Mouse (Mus musculus) urinary bladder, adult 2 months (tissue): ENCODE data around the gene Safb2. TPM values are rescaled to one million over a fixed set of nuclear protein-coding genes. Genes with fewer than 3 reads are reported as not detected.

ENCODE experiments used
- DNase-seq: peaks from one replicate; pipeline ENCODE4 v3.0.0; 2022; ENCODE audit warnings: low spot score
- polyA plus RNA-seq: library from polyadenylated mRNA; depleted of rRNA; stranded (reverse); fragments of >200 nt; gene quantifications from 2 replicates; pipeline ENCODE4 v1.2.3, GENCODE M21; 2012

Safb2 gene
- polyA plus RNA-seq, 1 experiment: 38.5 TPM

DNA sequence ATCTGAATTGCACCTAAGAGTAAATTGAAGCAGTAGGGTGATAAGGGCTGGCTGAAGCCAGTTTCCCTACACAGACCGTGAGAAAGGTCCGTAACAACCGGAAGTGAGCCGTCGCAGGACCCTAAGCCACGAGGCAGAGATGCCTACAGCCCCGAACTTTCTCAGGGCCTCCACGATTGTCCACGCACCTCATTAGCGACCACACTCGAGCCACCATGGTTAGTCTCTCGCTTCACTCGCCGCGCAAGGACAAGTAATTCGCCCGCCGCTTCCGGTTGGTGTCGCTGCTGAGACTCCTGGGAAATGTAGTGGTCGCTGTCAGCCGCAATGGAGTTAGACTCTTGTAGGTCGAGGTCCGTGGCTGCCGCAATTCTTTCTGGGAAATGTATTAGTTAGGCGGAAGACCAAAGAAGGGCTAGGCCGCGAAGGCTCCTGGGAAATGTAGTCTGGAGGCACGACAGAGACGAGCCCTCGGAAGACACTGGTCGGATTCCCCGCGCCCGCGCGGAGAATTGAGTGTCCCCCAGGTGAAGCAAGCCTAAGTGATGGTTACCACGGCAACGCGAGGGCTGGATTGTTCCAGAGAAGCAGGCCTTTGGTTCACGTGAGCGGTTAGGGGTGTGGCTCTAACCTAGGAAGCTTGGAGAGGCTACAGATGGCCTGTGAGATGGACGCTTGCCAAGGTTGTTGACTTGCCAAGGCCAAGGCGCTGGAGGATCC, 25.2 kb upstream of the Safb2 start, which contains the start of gene 2410015M20Rik:
2410015M20Rik (minus strand) TSS at position 320 of the 720 bp plus-strand sequence.
- peak; percentile 86 for DNase-seq

DNA sequence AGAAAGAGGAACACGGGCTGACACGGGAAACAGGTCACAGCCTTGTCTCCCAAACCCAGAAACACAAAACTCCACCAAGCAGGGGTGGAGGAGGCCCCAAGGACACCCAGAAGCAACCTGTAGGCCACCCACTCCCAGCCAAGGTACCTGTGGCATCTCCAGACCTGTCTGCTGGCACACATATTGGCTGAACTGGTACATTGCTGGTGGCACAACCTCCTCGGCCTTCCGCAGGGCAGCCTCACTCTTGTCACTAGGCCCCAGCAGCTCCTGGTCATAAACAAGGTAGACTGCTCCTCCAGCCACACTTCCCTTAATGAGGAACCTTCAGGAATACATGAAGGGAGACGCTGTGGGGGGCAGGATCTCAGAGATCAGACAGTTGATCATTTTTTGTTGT, 24.3 kb upstream of the Safb2 start:
- DNase-seq: no peak

DNA sequence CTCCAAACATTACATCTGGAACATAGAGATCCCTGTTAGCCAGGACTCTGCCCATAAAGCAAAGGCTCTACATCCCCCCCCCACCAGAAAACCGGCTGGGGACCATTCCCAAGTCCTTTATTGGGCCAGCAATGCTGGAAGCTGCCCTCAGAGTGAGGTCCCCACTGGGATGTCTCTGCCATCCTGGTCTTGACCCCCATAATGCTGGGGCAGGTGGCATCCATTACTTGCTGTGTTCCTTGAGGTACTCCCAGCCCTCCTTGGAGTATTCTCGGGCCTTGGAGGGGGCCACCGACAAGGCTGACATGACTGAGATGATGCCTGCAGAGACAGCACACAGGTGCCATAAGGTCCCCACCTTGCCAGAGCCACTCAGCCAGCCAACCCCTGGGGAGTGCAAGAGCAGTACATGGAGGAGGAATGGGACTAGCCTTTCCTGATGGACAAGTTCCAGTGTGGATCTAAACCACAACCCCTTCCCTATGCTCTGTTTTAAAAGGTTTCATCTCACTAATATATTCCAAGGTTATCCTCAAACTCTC, 23.2 kb upstream of the Safb2 start:
- DNase-seq: no peak

DNA sequence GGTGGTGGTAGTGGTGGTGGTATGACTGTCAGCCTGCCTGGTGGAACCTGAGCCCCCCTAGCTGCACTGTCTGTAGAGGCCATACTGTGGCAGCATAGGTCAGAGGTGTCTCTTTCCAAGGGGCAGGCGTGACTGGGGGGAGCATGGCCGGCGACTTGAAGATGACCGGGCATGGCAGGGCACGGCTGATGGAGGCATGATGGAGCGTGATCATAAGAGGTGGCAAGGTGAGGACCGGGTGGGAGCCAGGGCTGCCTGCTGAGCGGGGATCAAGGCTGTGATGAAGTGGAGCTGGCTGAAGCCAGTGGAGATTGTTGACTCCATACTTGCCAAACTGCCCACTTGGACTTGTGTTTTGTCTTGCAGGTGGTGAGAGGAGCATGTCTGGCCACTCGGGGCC, 21.0 kb upstream of the Safb2 start:
- no peak for DNase-seq

DNA sequence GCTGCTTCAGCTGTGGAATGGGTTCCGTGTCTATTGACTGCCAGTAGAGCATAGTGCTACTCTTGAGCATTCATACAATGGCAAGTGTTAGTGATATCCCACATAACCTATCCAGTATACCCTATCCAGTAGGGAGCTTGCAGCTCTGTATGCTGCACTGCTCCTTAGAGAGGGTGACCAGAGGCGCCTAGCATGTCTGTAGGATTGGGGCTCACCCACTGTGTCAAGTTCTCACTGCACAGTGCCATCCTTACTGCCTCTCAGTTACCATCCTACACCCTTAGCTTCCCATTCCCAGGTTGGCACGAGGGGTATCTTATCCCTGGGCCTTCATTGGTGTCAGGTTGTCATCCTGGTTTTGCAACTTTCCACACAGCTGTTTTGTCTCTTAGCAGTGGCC, 20.0 kb upstream of the Safb2 start:
- no peak for DNase-seq

DNA sequence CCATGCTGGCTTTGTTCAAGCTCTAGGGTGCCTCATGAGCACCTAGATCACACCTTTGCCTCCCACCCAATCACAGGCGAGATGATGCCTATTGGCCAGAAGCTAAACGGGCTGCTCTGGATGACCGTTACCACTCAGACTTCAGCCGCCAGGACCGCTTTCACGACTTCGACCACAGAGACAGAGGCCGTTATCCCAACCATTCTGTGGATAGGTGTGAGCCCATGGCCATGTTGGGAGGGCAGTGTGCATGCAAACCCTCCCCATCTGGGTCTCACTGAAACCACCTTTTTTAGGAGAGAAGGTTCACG, 19.6 kb upstream of the Safb2 start:
- DNase-seq: no peak

DNA sequence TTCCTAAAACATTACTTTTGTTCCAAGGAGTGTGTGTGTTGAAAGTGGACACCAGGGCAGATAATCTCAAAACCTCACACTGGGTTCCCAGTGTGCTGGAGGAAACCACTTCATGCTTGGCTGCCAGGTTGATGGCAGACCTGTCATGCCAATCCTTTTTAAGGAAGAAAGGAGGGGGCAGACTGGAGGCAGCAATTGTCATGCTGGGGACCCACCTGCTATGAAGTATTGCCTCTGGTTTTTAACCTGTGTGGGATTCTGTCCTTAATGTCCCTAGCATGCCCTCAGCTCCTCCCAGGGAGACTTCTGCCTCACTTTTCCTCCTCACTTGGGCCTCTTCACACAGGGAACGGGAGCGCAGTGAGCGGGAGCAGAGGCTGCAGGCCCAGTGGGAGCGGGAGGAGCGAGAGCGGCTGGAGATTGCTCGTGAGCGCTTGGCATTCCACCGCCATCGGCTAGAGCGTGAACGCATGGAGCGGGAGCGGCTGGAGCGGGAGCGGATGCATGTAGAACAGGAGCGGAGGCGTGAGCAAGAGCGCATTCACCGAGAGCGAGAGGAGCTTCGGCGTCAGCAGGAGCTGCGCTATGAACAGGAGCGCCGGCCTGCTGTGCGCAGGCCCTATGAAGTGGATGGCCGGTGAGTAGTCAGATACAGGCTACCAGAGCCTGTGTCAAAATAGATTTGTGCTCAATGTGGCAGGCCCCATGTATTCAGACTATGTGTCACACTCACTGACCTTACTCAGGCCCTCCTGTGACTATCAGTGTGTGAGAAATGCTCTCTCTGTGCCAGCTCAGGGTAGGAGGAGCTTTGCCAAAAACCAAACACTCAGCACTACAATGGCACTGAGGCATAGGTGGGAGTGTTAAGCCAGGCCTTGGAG, 19.0 kb upstream of the Safb2 start:
- no peak for DNase-seq

DNA sequence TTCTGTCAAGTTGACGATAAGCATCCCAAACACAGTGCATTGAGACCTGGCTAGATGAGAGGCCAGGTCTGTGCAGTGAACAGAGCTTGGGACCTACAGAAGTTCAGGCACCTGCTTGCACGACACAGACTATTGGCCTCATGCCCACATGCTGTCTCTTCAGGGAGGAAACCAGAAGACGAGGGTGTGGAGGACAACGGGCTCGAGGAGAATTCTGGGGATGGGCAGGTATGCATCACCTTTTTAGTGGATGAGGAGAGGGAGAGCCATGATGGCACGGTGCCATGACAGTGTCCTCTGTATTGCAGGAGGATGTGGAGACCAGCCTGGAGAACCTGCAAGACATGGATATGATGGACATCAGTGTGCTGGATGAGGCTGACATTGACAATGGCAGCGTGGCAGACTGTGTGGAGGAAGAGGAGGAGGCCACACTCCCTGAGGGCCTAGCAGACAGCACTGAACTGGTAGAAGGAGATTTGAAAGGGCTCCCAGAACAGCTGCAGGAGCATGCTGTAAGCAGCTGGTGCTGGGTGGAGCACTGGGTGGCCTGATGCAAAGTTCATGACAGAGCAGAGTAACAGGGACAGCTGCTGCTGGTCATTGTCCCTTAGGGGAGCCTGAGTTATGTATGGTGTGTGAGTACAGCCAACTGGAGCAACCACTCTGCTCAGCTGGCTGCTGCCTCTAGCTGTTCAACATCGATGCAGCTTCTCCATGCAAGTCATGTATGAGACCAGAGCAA, 9.3 kb upstream of the Safb2 start:
- no peak for DNase-seq

DNA sequence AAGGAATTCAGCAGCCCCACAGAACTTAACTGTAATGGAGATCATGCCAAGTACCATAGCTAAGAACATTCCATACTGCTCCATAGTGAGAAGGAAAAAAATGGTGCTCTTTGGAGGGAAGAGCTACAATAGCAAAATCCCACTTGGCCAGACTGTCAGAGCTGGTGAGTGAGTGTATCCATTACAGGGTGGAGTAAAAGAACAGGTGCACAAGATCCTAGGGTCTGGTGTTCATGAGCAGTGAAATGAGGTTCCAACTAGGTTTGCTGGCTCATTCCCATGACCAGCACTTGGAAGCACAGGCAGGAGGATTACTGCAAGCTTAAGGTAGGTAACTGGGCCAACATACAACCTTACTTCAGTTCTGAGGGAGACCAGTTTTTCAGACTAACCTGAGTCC, 8.2 kb upstream of the Safb2 start:
- DNase-seq: no peak

DNA sequence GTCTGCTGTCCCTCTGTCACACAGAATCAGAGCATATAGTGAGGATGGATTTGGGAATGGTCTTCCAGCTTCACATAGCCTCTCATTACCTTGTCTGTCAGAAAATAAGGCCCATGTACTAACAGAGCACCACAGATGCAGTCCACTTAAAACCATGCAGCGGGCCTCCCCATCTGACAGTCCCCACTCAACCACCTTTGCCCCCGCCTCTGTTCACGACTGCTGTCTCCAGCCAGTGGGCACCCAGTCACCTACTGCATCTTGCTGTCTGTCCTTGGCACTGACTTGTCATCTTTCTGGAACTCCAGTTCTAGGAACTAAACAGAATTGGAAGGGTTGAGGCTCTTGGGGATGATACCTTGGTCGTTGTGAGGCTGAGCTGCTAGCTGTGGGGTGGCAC, 4.5 kb upstream of the Safb2 start:
- no peak for DNase-seq

DNA sequence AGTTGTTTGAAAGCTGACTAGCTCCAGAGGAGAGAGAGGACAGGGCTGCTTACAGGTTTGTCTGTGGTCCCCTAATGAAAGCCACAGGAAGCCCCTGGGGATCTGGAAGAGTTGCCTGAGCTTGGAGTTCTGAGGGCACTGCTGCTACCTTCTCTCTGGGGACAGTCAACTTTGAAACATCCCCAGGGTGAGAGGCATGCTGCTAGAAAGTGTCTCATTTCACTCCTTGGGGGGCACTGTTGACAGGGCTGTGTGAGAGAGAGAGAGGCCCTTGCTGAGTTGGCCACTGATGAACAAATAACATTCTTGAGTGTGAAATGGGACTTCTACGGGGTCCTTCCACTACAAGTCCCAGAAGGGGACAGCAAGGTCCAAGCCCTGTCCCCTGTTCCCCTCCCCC, 3.4 kb upstream of the Safb2 start:
- no peak for DNase-seq

DNA sequence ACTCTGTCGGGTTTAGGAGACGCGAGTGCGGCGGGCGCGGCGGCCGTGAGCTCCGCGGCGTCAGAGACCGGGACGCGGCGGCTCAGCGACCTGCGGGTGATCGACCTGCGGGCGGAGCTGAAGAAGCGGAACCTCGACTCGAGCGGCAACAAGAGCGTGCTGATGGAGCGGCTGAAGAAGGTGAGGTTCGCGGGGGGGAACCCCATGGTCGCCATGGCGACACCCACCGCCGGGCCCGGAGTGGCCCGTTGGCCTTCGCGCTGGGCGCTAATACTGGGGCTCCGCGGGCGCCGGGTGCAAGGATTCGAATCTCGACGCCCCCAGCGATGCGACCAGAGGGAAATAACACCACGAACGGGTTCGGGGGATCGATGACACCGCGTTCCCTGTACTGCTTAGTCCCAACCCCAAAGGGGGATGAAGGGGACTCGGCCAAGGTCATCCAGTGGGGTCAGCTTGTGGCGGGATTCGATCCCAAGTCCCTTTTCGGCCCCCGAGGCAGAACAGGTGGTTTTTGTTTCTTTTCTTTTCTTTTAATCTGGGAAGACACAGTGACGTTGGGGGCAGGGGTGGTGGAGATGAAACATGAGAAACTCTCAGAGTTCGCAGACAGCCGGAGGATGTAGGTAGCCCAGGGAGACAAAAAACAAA, 911 bp upstream of the Safb2 start:
- DNase-seq: no peak

DNA sequence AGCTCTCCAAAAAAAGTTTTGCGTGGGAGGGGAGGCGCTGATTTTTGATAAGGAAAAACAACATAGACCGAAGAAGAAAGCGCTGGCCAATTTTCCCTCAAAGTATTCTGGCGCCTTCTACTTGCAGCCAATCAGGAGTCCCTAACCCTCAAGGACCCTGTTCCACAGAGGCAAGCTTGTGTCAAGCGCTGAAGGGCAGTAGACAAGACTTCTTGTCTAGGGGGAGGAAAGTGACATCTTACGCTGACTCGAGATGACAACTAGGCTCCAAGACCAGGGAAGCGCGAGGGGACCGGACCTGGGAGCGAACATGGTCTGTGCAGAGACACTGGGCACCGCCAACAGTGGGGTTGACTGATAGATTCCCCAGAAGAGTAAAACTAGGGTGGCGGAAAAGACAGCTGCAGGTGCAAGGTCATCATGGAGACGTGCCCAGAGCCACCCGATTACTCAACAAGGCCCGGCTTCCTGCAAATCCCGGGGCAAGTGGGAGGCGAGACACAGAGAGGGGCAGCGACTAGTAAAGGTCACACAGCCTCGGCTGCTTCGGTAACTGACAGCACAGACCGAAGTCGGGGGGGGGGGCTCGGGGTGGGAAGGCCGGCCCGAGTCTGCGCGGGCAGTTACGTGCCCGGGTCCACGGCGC, 651 bp downstream of the Safb2 start:
- peak; percentile 37 for DNase-seq

DNA sequence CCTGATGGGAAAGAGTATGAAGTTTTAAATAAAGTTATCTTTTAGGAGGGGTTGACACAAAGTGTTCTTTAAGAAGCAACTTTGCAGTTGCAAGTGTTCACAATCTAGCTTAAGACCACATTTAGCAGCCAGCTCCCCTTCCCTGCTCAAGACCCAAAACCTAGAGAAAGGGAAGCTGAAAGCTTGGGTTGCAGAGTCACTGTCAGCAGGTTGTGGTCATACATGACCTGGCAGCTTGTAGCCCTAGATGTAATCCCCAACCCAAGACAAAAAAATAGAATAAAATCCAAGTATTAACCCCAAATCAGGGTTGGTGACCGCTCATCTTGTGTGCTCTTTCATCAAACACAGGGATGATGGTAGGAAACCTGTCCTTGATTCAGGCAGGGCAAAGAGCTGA, 1.3 kb downstream of the Safb2 start:
- DNase-seq: no peak

DNA sequence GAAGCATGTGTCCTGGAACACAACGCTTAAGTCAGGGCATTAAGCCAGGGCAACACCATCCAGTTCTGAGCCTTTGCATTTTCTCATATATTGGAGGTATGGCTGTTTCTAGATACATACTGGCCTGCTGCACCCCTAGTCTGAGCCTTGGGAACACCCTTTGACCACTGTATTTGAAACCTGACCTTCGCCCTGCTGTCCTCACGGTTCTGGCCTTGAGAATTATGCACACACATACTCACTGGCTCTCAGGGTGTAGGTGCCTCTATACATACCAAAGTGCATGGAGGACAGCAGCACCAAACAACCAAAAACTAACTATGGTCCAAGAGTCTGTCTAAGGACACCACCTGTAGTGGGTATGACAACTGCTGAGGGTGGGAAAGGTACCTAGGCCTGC, 11.4 kb downstream of the Safb2 start:
- DNase-seq: no peak

DNA sequence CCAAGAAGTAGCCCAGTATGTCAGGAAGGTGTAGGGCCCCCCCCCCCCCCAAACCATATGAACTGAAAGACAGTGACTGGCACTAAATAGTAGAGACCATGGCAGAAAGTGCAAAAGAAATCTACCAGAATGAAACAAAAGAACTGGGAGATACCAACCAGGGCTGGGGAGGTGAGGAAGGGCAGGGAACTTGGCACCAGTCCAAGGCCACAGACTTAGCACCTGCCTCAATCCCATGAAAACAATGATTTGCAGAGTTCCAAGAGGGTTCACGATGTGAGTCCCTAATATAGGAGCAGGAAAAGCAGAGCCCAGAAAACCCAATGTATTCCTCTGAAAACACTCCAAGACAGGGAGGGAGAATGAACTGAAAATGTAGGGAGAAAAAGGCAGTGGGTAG, 12.2 kb downstream of the Safb2 start:
- DNase-seq: no peak

DNA sequence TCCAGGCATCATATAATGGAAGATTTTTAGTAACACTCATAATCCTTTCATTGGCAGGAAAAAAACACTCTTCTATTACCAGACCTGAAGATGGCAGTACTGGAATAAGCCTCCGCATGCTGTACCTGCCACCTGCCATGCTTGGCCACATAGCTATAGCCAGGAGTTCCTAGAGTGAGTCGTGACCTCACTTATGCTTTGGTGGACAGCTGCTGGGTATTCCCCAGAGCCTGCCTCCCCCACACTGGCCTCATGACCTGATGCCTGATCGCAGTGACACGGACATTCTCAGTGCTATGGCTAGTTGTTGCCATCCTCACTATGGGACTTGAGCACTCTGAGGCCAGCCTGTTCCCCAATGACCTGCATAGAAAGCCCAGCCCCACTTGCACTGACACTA, 14.1 kb downstream of the Safb2 start:
- DNase-seq: no peak

DNA sequence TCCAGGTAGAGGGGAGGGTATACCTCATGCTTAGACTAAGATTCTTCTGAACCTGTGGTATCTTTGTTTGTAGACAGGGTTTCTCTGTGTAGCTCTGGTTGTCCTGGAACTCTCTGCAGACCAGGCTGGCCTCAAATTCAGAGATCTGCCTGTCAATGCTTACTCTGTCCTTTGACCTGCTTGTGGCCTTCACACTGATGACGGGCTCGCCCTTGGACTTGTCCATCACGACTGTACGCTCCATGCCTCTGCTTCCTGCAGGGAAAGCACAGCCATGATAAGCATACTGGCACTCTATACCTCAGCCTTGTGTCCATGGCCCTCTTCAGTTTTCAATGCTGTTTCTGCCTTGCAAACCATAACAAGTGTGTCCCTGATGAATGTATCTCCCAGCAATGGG, 17.0 kb downstream of the Safb2 start:
- no peak for DNase-seq

DNA sequence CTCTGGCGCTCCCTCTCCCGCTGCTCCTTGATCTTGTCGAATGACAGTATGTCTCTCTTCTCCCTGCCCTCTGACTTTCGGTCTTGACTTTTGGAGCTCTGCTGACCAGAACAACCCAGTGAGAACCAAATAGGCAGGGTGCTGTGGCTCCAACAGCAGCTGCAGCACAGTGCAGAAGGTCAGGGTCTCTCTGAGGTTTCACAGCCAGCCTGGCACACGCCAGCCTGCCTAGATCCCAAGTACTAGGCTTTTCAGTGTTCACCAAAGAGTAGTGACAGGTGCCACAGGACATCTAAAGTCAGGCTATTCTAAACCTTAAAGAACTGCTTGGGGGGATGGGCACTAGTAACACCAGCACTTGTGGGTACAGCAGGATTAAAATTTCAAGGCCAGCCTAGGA, 17.5 kb downstream of the Safb2 start:
- no peak for DNase-seq

DNA sequence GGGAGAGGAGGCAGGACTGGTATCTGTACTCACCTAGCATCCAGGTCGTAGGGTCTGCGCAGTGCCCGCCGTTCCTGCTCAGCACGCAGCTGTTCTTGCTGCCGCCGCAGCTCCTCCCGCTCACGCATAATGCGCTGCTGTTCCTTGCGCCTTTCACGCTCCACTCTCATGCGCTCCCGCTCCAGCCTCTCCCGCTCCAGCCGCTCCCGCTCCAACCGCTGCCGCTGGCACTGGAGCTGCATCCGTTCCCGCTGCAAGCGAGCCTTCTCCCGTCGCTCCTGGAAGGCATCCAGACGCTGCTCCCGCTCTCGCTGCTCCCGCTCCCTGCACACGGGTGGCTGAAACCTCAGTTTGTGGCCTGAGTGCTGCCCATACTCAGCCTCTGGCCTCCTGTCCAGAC, 18.1 kb downstream of the Safb2 start:
- DNase-seq: no peak

DNA sequence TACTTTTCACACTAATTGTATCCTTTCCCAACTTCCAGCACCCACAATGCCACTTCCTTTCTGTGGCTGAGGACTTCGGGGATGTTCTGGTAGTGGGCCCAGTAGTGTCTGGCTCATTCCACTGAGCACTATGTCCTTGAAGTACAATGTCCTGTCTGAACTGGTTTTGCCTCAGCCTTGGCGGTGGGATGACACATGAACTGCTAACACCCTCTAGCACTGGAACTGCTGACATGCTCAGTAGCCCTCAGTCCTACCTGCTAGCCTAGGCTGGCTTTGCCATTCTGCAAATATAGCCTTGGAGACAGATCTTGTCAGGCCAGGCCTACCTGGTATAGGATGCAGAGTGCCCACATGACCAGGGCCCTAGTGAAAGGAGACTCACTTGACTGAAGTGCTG, 22.5 kb downstream of the Safb2 start:
- no peak for DNase-seq
